Mouse (Mus musculus) fat pad, adult 2 months (tissue): Measurements from ENCODE around the gene Gucd1.
"Not testable (repeated sequence)": the region's sequence is repeated elsewhere in the genome, so short reads cannot be mapped to it uniquely, and the experiment has no call there.

ENCODE experiments used
- DNase-seq: peaks from one replicate; pipeline ENCODE4 v3.0.0-alpha.2; 2011; ENCODE audit warnings: low read depth, low spot score; ENCODE audit errors: extremely low read depth

Gene Gucd1

DNA sequence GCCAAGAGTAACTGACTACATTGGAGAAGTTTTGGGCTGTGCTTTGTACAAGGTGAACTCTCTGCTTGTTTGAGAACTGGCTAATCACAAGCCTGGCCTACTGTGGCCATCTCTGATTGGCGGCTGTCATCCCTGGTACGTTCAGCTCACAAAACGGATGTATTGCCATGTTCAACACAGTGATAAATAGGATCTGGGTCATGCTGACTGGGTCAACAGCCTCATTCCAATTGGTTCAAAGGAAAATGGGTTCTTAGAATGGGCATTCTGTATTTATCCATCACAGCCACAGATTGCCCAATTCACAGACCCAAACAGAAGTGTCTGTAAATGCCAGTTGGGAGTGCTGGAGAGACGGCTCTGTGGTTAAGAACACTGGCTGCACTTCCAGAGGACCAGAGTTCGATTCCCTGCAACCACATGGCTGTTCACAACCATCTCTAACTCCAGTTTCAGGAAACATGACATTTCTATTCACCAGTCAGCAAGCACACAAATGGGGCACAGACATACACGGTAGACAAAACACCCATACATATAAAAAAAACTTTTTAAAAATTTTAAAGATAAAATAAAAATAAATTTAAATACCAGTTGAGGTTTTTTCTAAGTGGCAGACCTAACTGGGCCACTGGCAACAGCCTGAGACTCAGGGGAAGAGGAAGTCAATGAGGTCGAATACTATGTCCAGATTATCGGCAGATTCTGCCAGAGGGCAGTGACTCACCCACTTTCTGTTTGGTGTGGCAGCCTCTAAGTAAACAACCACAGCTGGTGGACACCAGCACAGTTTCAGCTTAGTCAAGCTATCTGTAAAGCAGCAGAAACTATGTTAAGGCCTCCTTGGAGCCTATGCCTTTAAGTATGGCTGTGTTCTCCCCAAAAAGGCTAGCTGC, 13.3 kb downstream of the Gucd1 start:
- no peak for DNase-seq

DNA sequence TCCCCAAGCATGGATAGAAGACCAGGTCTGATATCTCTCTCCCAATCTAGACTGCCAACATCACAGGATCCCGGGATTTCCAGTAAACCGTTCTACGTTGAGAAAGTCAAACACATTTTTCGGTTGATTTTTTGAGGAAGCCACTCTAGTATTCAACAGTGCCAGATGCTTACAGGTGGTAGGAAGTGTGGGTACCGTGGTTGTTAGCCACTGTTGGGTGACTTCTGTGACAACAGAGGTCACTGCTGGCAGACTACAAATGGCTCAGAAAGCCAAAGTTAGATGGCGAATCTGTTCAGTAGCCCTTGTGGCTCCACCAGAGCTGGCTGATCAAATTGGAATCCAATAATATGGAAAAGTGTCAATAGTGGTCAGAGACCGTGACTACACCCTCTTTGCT, 14.1 kb downstream of the Gucd1 start:
- no peak for DNase-seq

DNA sequence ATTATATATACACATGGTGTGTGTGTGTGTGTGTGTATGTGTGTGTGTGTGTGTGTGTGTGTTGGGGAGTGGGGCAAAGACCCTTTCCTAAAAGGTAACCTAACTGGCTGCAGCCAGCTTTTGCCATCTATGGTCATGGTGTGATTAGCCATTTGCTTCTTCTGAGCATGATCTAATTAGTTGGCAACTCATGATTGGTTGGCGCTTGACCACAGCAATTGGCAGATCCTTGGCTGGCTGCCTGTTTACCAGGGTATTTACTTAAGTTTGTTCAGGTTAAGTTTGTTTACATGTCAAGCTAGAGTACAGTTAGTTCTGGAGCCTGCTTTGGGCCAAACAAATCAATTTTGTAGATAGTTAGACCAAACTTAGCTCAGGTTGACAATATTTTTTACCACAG, 16.1 kb downstream of the Gucd1 start:
- DNase-seq: no peak

DNA sequence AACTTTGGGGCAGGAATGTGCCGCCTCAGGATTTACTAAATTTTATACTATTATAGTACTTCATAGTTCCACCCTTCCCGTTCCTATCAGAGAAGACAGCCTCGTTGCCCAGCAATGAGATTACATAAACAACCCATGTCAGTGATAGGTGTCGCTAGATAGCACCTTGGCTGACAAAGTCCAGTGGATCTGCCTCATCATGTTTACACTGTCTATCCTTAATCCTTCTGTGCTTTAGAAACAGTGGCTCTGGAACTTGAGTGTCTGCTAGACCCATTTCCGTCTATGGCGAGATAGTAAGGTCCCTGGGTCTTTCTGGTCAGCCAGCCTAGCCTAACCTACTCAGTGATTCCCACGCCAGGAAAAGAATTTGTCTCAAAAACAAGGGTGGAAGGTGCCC, 17.4 kb downstream of the Gucd1 start:
- no peak for DNase-seq

DNA sequence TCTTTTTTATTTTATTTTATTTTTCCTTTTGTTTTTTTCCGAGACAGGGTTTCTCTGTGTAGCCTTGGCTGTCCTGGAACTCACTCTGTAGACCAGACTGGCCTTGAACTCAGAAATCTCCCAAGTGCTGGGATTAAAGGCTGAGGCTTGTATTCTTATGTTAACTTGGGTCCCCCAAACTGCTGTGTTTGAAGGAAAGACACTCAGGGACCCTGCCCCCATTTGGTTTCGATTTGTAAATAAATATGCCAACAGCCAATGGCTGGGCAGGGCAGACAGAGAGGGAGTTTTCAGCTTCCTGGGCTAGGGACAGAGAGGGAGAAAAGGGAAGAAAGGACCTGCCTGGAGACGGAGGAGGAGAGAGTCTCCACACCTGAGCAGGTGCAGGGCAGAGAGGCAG, 18.0 kb downstream of the Gucd1 start:
- DNase-seq: no peak

DNA sequence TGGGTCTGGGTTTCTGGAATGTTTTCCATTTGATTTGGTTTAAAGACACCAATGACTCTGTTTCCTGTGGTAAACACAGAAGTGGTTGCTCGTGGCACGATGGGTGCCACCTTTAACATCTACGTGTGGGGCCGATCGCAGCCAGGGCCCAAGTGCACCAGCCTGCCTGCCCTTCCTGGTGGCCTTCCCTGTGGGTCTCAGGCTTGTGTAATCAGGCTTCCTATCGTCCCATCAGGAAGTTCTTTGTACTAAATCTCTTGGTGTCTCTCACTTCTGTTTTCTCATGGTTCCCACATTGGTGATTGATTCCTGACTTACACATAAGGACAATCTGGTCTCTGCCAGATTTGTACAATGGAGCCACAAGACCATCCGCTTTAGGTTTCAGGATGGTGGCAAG, 18.6 kb downstream of the Gucd1 start:
- DNase-seq: not testable (repeated sequence)

DNA sequence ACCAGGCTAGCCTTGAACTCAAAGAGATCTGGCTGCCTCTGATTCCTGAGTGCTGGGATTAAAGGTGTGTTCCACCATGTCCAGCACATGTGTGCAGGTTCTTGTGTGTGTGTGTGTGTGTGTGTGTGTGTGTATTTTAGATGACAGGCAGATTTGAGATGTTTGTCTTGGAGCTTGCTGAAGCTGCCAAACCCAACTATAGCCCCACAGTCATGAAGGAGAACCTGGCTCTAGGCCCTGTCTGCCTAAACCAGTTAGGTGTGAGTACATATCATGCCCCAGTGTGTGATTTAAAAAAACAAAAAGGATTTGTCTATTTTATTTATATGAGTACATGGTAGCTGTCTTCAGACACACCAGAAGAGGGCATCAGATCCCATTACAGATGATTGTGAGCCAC, 21.9 kb downstream of the Gucd1 start:
- DNase-seq: no peak

DNA sequence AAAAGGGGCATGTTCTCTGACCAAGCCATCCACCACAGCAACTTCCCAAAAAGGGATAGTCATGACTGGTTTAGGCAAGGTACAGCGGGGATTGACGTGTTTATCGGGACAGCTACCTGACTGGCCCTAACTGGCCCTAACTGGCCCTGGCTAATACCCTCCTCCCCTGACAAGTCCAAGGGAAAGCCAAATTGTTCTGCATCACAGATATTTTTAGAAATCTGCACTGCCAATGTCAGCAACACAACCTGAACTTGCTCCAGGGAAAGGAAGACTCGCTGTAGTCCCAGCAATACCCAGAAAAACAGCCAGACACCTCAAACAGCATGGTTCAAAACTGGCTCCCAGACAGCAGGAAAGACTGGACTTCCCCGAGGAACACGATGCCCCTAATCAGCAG, 22.5 kb downstream of the Gucd1 start:
- no peak for DNase-seq

DNA sequence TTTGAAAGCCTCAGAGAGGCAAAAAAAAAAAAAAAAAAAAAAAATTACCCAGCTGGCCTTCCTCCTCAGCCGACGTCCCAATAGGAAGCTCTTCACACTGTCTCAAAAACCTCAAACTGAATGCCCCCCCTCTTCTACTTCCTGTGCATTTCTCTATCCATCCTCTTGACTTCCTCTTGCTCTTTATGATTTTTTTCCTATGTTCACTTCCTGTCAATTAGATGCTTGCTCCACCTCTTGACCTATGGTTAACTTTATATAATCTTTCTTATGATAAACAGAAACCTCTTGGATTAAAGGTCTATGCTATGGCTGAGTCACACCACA, 25.9 kb downstream of the Gucd1 start:
- DNase-seq: no peak

DNA sequence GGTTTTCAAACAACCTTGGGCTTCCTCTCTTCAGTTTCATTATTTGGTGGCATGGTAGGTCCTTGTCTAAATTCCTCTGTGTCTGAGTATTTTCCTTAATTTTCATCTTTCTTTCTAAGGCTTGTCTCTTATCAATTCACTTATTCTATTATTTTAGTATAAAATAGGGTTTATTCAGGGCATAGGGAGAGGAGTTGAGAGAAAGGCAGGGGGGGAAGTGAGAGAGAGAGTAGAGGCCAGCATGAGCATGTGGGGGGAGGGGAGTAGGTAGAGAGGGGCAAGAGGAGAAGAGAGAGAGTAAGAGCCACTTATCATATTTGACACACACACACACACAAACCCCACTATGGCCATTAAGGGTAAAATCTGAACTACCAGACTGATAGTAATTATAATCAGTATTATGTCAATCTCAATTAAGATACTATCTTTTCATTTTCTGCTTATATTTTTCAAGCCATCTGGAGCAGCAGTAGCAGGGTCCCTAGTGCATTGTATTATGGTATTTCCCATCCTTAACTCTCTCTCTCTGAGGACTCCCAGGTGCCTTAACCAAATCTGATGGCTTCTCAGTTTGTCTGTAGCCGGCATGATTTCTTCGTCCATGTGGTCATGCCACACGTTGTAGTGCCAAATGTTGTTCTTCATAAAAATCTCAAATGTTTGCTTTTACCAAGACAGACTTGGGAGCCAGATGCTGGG, 26.4 kb downstream of the Gucd1 start:
- DNase-seq: no peak

DNA sequence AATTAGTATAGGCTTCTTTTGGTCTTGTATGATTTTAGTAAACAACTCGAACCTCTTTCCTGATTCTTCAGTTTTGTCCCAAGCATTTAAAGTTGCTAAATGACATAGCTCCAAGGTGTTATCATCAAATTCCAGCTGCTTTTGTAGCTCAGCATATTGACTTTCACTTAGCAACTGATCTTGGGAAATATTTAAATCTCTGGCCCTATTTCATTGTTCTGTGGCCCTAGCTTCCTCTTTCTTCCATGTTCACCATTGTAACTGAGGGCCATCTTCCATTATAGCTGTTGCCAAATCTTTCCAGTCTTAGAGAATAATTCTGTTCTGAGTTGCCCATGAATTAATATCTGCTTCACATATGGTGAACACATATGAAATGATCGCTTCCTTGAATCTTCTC, 27.0 kb downstream of the Gucd1 start:
- DNase-seq: no peak

DNA sequence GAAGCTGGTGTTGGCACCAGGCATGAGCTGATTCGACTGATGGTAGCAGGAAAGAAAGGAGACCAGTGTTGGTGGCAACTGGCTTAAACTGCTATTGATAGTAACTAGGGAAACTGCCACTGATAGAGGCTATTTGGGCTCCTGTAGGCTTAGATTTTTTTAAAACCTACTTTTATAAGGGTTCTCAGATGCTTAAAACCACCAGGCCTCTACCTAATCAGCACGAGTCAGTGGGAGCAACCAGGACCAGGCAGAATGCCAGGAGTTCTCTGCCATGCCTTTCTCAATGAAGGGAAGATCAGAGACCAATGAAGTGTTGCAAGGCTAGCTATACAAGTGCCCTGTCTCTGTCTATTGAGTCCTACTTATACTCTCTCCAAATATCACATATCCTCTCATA, 28.2 kb downstream of the Gucd1 start:
- no peak for DNase-seq

DNA sequence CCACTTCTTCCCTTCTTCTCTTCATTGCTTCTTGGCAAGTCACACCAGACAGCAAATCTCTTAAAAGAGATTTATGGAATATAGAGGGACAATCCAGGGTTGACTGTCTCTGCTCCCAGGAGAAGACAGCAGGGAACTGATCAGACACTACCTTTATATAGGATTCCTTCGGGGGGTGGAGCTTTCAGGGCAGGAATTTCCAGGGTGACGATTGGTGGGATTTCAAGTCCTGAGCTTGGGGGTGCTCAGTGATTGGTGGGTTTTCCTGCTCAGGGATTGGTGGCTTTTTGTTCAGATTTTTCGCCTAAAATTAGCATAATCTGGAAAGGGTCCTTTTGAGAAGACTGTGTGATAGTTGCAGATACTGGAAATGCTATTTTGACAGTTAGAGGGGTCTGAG, 30.6 kb downstream of the Gucd1 start:
- no peak for DNase-seq

DNA sequence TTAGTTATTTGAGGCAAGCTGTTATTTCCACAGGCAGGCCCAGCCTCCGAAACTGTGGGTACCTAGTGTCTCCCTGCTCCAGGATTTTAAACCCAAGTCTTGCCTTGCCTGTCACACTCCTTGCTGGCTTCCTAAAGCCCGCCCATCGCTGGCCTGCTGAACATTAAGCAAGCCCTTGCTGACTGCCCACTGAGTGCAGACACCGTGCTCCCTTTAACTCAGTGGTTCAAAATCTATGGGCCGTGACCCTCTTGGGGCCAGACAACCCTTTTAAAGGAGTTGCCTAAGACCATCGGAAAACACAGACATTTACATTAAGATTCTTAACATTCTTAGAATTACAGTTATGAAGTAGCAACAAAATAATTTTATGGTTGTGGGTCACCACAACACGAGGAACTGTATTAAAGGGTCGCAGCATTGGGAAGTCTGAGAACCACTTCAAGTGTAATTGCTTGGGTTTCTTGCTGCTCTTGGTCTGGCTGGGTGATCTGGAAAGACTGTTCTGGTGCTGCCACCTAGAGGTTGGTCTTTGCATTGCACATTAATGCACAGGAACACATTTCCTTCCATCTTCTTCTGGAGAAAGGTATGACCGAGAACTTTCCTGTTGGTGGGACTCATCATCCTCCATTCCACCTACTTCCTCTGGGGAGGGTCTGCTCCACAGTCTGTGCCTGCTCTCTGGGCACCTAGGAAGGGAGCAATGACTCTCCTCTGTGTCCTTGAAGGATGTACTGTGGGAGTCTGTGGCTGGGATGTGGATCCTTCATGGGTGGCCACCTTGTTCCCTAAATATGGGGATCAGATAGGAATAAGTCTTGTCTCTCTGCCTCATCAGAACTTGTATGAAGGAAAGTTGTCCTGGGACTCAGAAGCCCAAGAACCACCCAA, 31.4 kb downstream of the Gucd1 start:
- no peak for DNase-seq

DNA sequence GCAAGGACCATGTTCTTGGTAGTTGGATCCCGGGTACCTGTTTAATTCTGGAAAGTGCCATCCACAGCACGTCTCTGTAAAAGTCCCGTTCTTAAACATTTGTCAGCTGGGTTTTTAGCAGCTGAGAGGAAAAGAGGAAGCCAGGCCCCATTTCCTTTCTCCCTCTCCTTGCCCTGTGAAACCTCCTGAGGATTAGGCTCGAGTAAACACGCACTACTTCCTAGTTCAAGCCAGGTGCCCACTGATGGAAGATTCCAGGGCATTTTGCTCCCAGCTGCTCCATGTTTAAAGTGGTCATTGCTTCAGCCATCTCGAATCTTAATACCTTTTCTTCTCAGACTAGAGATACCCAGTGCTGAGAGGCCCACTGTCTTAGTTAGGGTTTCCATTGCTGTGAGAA, 33.0 kb downstream of the Gucd1 start:
- no peak for DNase-seq

DNA sequence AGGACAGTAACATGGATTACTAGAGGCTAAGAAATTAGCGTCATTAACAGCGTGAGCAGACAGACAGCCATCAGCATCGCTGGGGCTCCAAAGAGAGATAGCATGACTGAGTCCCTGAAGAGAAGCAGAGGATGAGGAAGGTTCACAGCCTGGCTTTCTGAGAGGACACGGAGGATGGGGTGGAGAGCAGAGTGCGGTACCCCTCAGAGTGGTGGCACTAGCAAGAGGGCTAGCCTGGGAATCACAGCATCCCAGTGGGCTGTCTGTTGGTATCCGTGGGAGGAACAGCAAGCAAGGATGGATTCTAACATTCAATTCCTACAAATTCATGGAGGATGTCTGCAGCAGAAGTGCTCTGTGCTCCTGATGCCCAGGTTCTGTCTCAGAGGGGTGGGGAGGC, 33.7 kb downstream of the Gucd1 start:
- no peak for DNase-seq

DNA sequence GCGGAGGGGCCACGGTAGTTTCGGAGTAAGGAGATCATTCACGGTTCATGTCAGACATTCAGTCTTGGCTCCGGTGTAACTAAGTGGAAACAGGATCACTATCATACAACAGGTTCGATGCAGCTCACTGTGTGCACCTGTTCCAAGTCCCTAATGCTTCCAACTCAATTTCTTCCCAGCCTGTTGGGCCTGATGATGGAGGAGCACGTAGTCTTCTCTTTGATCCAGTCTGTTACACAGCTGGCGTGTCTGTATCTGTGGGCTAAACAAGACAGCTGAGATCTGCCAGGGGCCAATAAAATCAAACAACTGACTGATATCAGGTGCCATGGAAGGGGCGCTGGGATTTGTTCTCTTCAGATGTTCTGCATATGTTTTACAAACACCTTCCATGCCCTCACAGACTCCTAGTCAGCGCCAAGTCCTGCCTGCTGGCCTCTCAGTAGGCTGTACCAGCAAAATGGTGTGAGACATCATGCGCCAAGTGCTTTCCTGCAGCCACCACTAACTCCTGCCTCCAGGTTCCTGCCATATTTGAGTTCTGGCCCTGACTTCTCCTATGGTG, 34.8 kb downstream of the Gucd1 start:
- no peak for DNase-seq

DNA sequence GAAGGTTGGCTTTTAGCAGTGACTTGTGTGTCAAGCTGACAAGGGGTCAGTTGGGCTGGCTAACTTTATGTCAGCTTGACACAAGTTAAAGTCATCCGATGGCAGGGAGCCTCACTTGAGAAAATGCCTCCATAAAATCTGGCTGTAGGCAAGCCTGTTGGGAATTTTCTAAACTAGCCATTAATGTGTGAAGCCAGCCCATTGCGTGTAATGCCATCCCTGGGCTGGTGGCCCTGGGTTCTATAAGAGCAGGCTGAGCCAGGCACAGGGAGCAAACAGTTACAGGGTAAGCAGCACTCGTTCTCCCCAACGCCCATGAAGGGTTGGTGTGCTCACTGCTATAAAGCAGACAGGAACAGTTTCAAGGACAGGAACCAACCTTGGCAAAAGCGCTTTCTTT, 35.5 kb downstream of the Gucd1 start:
- no peak for DNase-seq

DNA sequence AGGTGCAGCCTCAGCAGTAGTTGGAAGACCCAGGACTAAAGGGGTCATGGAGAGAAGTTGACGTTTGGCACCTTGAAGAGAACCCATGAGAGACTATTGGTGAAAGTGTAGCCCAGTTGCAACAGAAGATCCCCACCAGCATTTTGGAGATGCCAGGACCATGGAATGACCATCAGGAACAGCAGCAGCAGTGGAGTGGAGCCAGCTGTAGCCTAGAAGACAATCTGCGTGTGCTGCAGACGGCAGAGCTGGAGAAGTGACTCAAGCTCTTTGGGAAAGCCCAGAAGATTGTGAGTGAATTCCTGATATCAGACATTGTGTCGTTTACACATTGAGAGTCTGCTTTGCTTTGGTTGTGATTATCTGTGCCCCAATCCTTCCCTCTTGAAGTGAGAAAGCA, 36.1 kb downstream of the Gucd1 start:
- no peak for DNase-seq

DNA sequence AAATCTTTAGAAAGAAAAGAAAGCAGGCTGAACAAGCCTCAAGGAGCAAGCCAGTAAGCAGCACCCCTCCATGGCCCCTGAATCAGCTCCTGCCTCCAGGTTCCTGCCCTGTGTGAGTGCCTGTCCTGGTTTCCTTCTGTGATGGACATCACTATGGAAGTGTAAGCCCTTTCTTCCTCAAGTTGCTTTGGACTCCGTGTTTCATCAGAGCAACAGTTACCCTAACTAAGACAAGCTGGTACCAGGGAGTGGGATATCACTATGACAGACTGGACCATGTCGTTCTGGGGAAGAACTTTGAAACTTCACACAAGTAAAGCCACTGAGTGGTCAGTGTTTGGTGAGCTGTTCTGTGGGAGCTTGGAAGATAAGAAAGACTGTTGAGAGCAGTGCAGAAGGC, 37.8 kb downstream of the Gucd1 start:
- DNase-seq: no peak

DNA sequence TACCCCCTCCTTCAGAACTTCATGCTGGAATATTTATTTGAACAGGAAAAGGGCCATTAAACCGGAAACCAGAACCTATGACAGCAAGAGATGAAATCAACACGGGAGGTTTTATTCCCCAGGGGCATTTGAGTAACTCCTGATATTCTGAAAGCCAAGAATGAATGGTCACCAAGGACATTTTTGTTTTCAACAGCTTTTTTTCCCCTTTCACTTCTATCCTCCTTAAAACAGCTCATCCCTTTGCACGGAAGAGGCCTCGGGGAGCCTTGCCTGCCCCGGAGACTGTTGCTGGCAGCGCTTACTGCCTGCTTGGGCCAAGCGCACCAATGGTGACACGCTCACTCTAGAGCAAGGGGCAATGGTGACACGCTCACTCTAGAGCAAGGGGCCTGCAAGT, 40.7 kb downstream of the Gucd1 start:
- DNase-seq: no peak
